Mouse (Mus musculus) kidney, embryonic 16.5 days (tissue): ENCODE measurements at regions not wholly inside any gene's neighbourhood (a gene's known extent, or its start where the extent isn't known, plus 50 kb on each side); places are given as distances from the start of the nearest gene placed in this dataset.
A peak's percentile ranks its signal among the peaks of the same experiment; 100 is the strongest.
"Not testable (repeated sequence)": the region's sequence is repeated elsewhere in the genome, so short reads cannot be mapped to it uniquely, and the experiment has no call there.

Source experiments
- ATAC-seq: fragments of 200-750 bp; cut with Nextera tagmentation; 2 replicates; pipeline ENCODE4 v1.8.0; 2017; ENCODE audit warnings: moderate TSS enrichment; ENCODE audit not compliant: low FRiP score, low TSS enrichment
- H3K27ac ChIP-seq: fragments of 300-500 bp; sonication (generic); 2 replicates; pipeline ENCODE4 v1.5.1; 2014; ENCODE audit warnings: low read length
- H3K27me3 ChIP-seq: fragments of 300-500 bp; sonication (generic); 2 replicates; pipeline ENCODE4 v1.6.1; 2014; ENCODE audit warnings: low read length, control low read depth, mixed read lengths; ENCODE audit not compliant: insufficient read depth
- H3K36me3 ChIP-seq: fragments of 300-500 bp; sonication (generic); 2 replicates; pipeline ENCODE4 v1.6.1; 2014; ENCODE audit warnings: low read length, control low read depth, mixed read lengths; ENCODE audit not compliant: insufficient read depth
- H3K4me1 ChIP-seq: fragments of 300-500 bp; sonication (generic); 2 replicates; pipeline ENCODE4 v1.6.1; 2014; ENCODE audit warnings: low read length, control low read depth, mixed read lengths; ENCODE audit not compliant: insufficient read depth
- H3K4me2 ChIP-seq: fragments of 300-500 bp; sonication (generic); replicated peaks from 2 replicates; pipeline ENCODE4 v1.6.1; 2014; ENCODE audit warnings: low read depth, low read length
- H3K4me3 ChIP-seq: fragments of 300-500 bp; sonication (generic); 2 replicates; pipeline ENCODE4 v1.5.1; 2014; ENCODE audit warnings: mild to moderate bottlenecking, low read length
- H3K9ac ChIP-seq: fragments of 300-500 bp; sonication (generic); replicated peaks from 2 replicates; pipeline ENCODE4 v1.6.1; 2014; ENCODE audit warnings: low read length
- H3K9me3 ChIP-seq: fragments of 300-500 bp; sonication (generic); 2 replicates; pipeline ENCODE4 v1.6.1; 2016; ENCODE audit warnings: low read length, control low read depth
- WGBS: fragments of 180-500 bp; shearing (Covaris S2); extraction: QIAGEN DNeasy Blood & Tissue Kit; methylation state at CpG from one replicate; pipeline ENCODE4 v1.1.7; 2014; 5-methylcytosine and 5-hydroxymethylcytosine counted together

- no peak for ATAC-seq
- Histone ChIP-seq H3K4me2 (no peak overlapping the region), H3K4me3 (no peak overlapping the region), H3K27me3 (no peaks in the 10 kb centered on the region), H3K36me3 (no peaks in the 10 kb centered on the region), H3K9ac (no peak overlapping the region), H3K4me1 (peaks cover 13% of the 10 kb centered on the region; the same call in 1 of the 2 replicates), H3K27ac (no peak overlapping the region), H3K9me3 (no peaks in the 10 kb centered on the region)
- WGBS: 28% methylated on average over 6 of the region's 6 CpGs
These were observed 247.4 kb downstream of the Glrx3 start for GRCm38 (mm10) chr7:137684826-137685225.

- Histone ChIP-seq H3K4me2 (no peak overlapping the region), H3K36me3 (no peaks in the 10 kb centered on the region), H3K4me3 (no peak overlapping the region), H3K27me3 (no peaks in the 10 kb centered on the region), H3K4me1 (peaks cover 13% of the 10 kb centered on the region; the same call in 1 of the 2 replicates), H3K9ac (no peak overlapping the region), H3K27ac (no peak overlapping the region), H3K9me3 (no peaks in the 10 kb centered on the region)
- WGBS: 13% methylated on average over 6 of the region's 6 CpGs
- ATAC-seq: peak; percentile 57; the same call in 1 of the 2 replicates
These were observed 247.9 kb downstream of the Glrx3 start for GRCm38 (mm10) chr7:137685320-137685719.

- H3K27me3 ChIP-seq: no peaks in the 10 kb centered on the region
- ATAC-seq: no peak
- no peaks in the 10 kb centered on the region for H3K36me3 ChIP-seq
- no peak overlapping the region for H3K9ac ChIP-seq
- no peak overlapping the region for H3K4me2 ChIP-seq
- no peak overlapping the region for H3K4me3 ChIP-seq
- WGBS: 71% methylated on average over 5 of the region's 5 CpGs
- H3K27ac ChIP-seq: no peak overlapping the region
- no peaks in the 10 kb centered on the region for H3K4me1 ChIP-seq
- H3K9me3 ChIP-seq: no peaks in the 10 kb centered on the region; the same call in none of the 2 replicates
These were observed 259.4 kb downstream of the Glrx3 start for GRCm38 (mm10) chr7:137696831-137697230.

GRCm38 (mm10) chr7:137698501-137698900, 261.1 kb downstream of the Glrx3 start:
- not testable (repeated sequence) for H3K4me1 ChIP-seq, ATAC-seq, H3K27me3 ChIP-seq, H3K4me2 ChIP-seq, H3K9me3 ChIP-seq, H3K9ac ChIP-seq, H3K4me3 ChIP-seq, H3K36me3 ChIP-seq, H3K27ac ChIP-seq
- 69% methylated on average over 6 of the region's 6 CpGs for WGBS

GRCm38 (mm10) chr7:137712862-137713261, 275.4 kb downstream of the Glrx3 start:
- Histone ChIP-seq H3K9ac (no peak overlapping the region), H3K27me3 (no peaks in the 10 kb centered on the region), H3K4me1 (peaks cover 5% of the 10 kb centered on the region), H3K9me3 (no peaks in the 10 kb centered on the region), H3K36me3 (no peaks in the 10 kb centered on the region), H3K4me3 (no peak overlapping the region), H3K27ac (no peak overlapping the region), H3K4me2 (no peak overlapping the region)
- ATAC-seq: no peak
- 56% methylated on average over 9 of the region's 9 CpGs for WGBS

- ATAC-seq: no peak
- no peak overlapping the region for H3K9ac ChIP-seq
These were observed 276.4 kb downstream of the Glrx3 start for GRCm38 (mm10) chr7:137713856-137714255.

GRCm38 (mm10) chr7:137714318-137714962, 277.0 kb downstream of the Glrx3 start:
- Histone ChIP-seq H3K4me1 (peaks cover 5% of the 10 kb centered on the region), H3K36me3 (no peaks in the 10 kb centered on the region), H3K4me3 (no peak overlapping the region), H3K27me3 (no peaks in the 10 kb centered on the region), H3K27ac (no peak overlapping the region), H3K4me2 (no peak overlapping the region), H3K9ac (no peak overlapping the region), H3K9me3 (no peaks in the 10 kb centered on the region)
- ATAC-seq: no peak
- WGBS: 32% methylated on average over 12 of the region's 12 CpGs

More at GRCm38 (mm10) chr7:137713856-137714255, 276.4 kb downstream of the Glrx3 start:
- Histone ChIP-seq H3K4me2 (no peak overlapping the region), H3K36me3 (no peaks in the 10 kb centered on the region), H3K4me3 (no peak overlapping the region), H3K4me1 (peaks cover 5% of the 10 kb centered on the region), H3K27ac (no peak overlapping the region), H3K9me3 (no peaks in the 10 kb centered on the region), H3K27me3 (no peaks in the 10 kb centered on the region)
- 77% methylated on average over 3 of the region's 3 CpGs for WGBS

GRCm38 (mm10) chr7:137715126-137715900, 277.9 kb downstream of the Glrx3 start:
- no peak overlapping the region for H3K27ac ChIP-seq
- H3K9ac ChIP-seq: no peak overlapping the region
- peaks cover 5% of the 10 kb centered on the region for H3K4me1 ChIP-seq
- 71% methylated on average over 6 of the region's 6 CpGs for WGBS
- H3K4me2 ChIP-seq: no peak overlapping the region
- no peak overlapping the region for H3K4me3 ChIP-seq
- no peaks in the 10 kb centered on the region for H3K9me3 ChIP-seq
- no peak for ATAC-seq
- no peaks in the 10 kb centered on the region for H3K36me3 ChIP-seq
- H3K27me3 ChIP-seq: no peaks in the 10 kb centered on the region

- Histone ChIP-seq H3K4me1 (peaks cover 14% of the 10 kb centered on the region), H3K4me2 (no peak overlapping the region), H3K27me3 (no peaks in the 10 kb centered on the region), H3K27ac (no peak overlapping the region), H3K36me3 (no peaks in the 10 kb centered on the region), H3K4me3 (no peak overlapping the region), H3K9ac (no peak overlapping the region), H3K9me3 (no peaks in the 10 kb centered on the region)
- no peak for ATAC-seq
- 61% methylated on average over 7 of the region's 7 CpGs for WGBS
These were observed 286.1 kb downstream of the Glrx3 start for GRCm38 (mm10) chr7:137723361-137724040.
